Mouse (Mus musculus): ENCODE data around the gene Cnbd2. TPM values are rescaled to one million over a fixed set of nuclear protein-coding genes. Genes with fewer than 3 reads are reported as not detected.
A peak's percentile ranks its signal among the peaks of the same experiment; 100 is the strongest.

Cnbd2 gene
- polyA plus RNA-seq, 1 experiment from 2014 or later: 3.8 TPM

DNA sequence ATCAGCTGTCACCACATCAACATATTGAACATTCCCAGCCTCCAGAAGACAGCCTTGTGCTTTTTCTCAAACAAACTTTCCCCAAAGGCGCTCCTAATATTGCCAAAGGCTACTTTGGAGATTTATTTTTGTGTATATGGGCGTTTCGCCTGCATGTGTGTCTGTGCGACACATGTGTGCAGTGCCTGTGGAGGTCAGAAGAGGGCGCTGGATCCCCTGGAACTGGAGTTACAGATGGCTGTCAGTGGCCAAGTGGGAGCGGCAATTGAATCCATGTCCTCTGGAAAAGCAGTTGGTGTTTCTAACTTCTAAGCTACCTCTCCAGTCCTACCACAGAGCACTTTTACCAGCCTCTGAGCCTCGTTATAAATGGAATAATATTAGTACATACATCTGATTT, 39.1 kb downstream of the Cnbd2 start:
- H3K36me3 ChIP-seq (ENCODE audit: control insufficient read depth, insufficient read depth, low read length): no peaks in the 10 kb centered on the region
- WGBS: 81% methylated on average over 7 of the region's 7 CpGs
- no peak for ATAC-seq (ENCODE audit: low read depth)
- H3K27ac ChIP-seq (ENCODE audit: low read length): no peak overlapping the region
- H3K4me3 ChIP-seq (ENCODE audit: low read length): no peak overlapping the region
- no peak overlapping the region for H3K4me2 ChIP-seq (ENCODE audit: low read depth, low read length)
- no peaks in the 10 kb centered on the region for H3K27me3 ChIP-seq (ENCODE audit: control insufficient read depth, insufficient read depth, low read depth, low read length)
- no peaks in the 10 kb centered on the region; the same call in 1 of the 2 replicates for H3K4me1 ChIP-seq (replicated peaks; ENCODE audit: control insufficient read depth, insufficient read depth, low read length)
- H3K9ac ChIP-seq (ENCODE audit: low read length): no peak overlapping the region
- peaks cover 3% of the 10 kb centered on the region; the same call in 1 of the 2 replicates for H3K9me3 ChIP-seq (ENCODE audit: control insufficient read depth, low read length)

- Histone ChIP-seq H3K9ac (ENCODE audit: low read length) (no peak overlapping the region), H3K36me3 (ENCODE audit: control insufficient read depth, insufficient read depth, low read length) (no peaks in the 10 kb centered on the region), H3K4me1 (replicated peaks; ENCODE audit: control insufficient read depth, insufficient read depth, low read length) (no peaks in the 10 kb centered on the region; the same call in 1 of the 2 replicates), H3K9me3 (ENCODE audit: control insufficient read depth, low read length) (peaks cover 3% of the 10 kb centered on the region; the same call in 1 of the 2 replicates), H3K27ac (ENCODE audit: low read length) (no peak overlapping the region), H3K4me3 (ENCODE audit: low read length) (no peak overlapping the region), H3K27me3 (ENCODE audit: control insufficient read depth, insufficient read depth, low read depth, low read length) (no peaks in the 10 kb centered on the region), H3K4me2 (ENCODE audit: low read depth, low read length) (no peak overlapping the region)
- WGBS: 70% methylated on average over 8 of the region's 8 CpGs
- no peak for ATAC-seq (ENCODE audit: low read depth)
Observed at GRCm38 (mm10) chr2:156352413-156353165, 40.5 kb downstream of the Cnbd2 start.

DNA sequence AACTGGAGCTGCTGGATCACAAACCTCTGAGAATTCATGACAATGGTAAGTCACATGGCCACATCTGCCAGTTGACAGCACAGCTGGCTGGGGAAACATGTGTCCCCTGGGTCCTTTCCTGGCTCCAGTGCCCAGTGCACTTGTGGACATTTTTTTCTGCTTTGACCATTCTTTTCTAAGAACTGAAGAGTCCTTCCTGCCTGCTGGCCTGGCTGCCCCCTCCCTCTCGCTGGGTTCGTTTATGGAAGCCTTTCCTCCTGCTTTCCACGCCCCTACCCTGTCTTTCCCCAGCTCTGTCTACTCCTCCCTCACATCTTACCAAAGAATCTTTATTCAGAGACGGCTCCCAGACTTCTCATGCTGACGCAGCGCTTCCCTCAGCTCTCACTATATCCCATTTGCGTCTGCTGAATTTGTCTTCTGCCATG, 41.2 kb downstream of the Cnbd2 start:
- Histone ChIP-seq H3K27me3 (ENCODE audit: control insufficient read depth, insufficient read depth, low read depth, low read length) (no peaks in the 10 kb centered on the region), H3K4me2 (ENCODE audit: low read depth, low read length) (no peak overlapping the region), H3K4me1 (replicated peaks; ENCODE audit: control insufficient read depth, insufficient read depth, low read length) (no peaks in the 10 kb centered on the region; the same call in 1 of the 2 replicates), H3K27ac (ENCODE audit: low read length) (0 out of 2 replicates have a peak overlapping the region, but pooled peaks have one; percentile 6), H3K9ac (ENCODE audit: low read length) (no peak overlapping the region), H3K9me3 (ENCODE audit: control insufficient read depth, low read length) (peaks cover 3% of the 10 kb centered on the region; the same call in 1 of the 2 replicates), H3K36me3 (ENCODE audit: control insufficient read depth, insufficient read depth, low read length) (no peaks in the 10 kb centered on the region), H3K4me3 (ENCODE audit: low read length) (no peak overlapping the region)
- 24% methylated on average over 7 of the region's 7 CpGs for WGBS
- peak; percentile 74 for ATAC-seq (ENCODE audit: low read depth)

GRCm38 (mm10) chr2:156356031-156356430, 43.9 kb downstream of the Cnbd2 start:
- no peak overlapping the region for H3K9ac ChIP-seq (ENCODE audit: low read length)
- ATAC-seq (ENCODE audit: low read depth): no peak
- 63% methylated on average over 7 of the region's 7 CpGs for WGBS

GRCm38 (mm10) chr2:156368465-156368864, 56.4 kb downstream of the Cnbd2 start:
- Histone ChIP-seq H3K36me3 (ENCODE audit: control insufficient read depth, insufficient read depth, low read length) (no peaks in the 10 kb centered on the region), H3K4me2 (ENCODE audit: low read depth, low read length) (no peak overlapping the region), H3K27ac (ENCODE audit: low read length) (no peak overlapping the region), H3K9ac (ENCODE audit: low read length) (no peak overlapping the region), H3K9me3 (ENCODE audit: control insufficient read depth, low read length) (no peaks in the 10 kb centered on the region), H3K4me3 (ENCODE audit: low read length) (no peak overlapping the region), H3K27me3 (ENCODE audit: control insufficient read depth, insufficient read depth, low read depth, low read length) (no peaks in the 10 kb centered on the region), H3K4me1 (replicated peaks; ENCODE audit: control insufficient read depth, insufficient read depth, low read length) (no peaks in the 10 kb centered on the region)
- no peak for ATAC-seq (ENCODE audit: low read depth)
- whole genome bisulfite sequencing: 52% methylated on average over 3 of the region's 3 CpGs

More at GRCm38 (mm10) chr2:156356031-156356430, 43.9 kb downstream of the Cnbd2 start:
- Histone ChIP-seq H3K4me1 (replicated peaks; ENCODE audit: control insufficient read depth, insufficient read depth, low read length) (no peaks in the 10 kb centered on the region; the same call in 1 of the 2 replicates), H3K36me3 (ENCODE audit: control insufficient read depth, insufficient read depth, low read length) (no peaks in the 10 kb centered on the region), H3K27ac (ENCODE audit: low read length) (no peak overlapping the region), H3K9me3 (ENCODE audit: control insufficient read depth, low read length) (peaks cover 3% of the 10 kb centered on the region; the same call in 1 of the 2 replicates), H3K27me3 (ENCODE audit: control insufficient read depth, insufficient read depth, low read depth, low read length) (no peaks in the 10 kb centered on the region), H3K4me2 (ENCODE audit: low read depth, low read length) (no peak overlapping the region), H3K4me3 (ENCODE audit: low read length) (no peak overlapping the region)

DNA sequence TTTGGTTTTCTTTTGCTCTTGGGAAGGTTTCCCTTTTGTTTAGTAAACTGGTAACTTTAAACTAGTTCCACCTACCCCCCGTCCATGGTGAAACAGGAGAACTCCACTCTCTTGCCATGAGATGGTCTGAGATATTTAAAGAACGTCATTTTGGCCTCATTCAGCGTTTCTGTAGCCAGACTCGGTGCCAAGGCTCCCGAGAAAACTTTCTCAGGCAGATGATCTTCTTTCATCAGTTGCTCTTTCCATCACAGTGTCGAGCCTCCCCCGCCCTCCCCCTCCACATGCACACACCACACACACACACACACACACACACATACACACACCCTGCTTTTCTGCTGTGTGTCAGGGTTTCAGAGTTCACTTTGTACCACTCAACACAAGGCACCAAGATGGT, 58.8 kb downstream of the Cnbd2 start:
- Histone ChIP-seq H3K4me2 (ENCODE audit: low read depth, low read length) (no peak overlapping the region), H3K4me3 (ENCODE audit: low read length) (no peak overlapping the region), H3K27me3 (ENCODE audit: control insufficient read depth, insufficient read depth, low read depth, low read length) (no peaks in the 10 kb centered on the region), H3K36me3 (ENCODE audit: control insufficient read depth, insufficient read depth, low read length) (no peaks in the 10 kb centered on the region), H3K9ac (ENCODE audit: low read length) (no peak overlapping the region), H3K4me1 (replicated peaks; ENCODE audit: control insufficient read depth, insufficient read depth, low read length) (no peaks in the 10 kb centered on the region), H3K9me3 (ENCODE audit: control insufficient read depth, low read length) (no peaks in the 10 kb centered on the region), H3K27ac (ENCODE audit: low read length) (no peak overlapping the region)
- WGBS: 64% methylated on average over 7 of the region's 7 CpGs
- ATAC-seq (ENCODE audit: low read depth): no peak

DNA sequence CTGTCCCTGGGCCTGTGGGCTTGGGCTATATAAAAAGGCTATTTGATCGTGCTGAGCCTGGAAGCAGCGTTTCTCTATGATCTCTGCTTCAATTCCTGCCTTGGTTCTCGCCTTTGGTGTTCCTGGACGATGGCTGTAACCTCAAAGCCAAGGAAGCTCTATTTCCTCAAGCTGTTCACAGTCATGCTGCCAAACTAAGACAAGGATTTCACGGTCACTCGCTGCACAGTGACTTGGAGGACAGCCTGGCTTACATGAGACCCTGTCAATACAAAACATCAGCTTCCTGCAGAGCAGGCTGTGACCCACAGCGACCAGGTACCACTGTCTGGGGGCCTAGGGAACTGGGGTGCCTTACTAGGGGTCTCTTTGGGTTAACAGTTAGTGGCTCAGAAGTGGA, 64.9 kb downstream of the Cnbd2 start:
- no peak overlapping the region for H3K27ac ChIP-seq (ENCODE audit: low read length)
- H3K9ac ChIP-seq (ENCODE audit: low read length): no peak overlapping the region
- no peaks in the 10 kb centered on the region for H3K4me1 ChIP-seq (replicated peaks; ENCODE audit: control insufficient read depth, insufficient read depth, low read length)
- WGBS: 74% methylated on average over 7 of the region's 7 CpGs
- no peak overlapping the region for H3K4me3 ChIP-seq (ENCODE audit: low read length)
- no peak overlapping the region for H3K4me2 ChIP-seq (ENCODE audit: low read depth, low read length)
- H3K27me3 ChIP-seq (ENCODE audit: control insufficient read depth, insufficient read depth, low read depth, low read length): no peaks in the 10 kb centered on the region
- no peaks in the 10 kb centered on the region for H3K9me3 ChIP-seq (ENCODE audit: control insufficient read depth, low read length)
- no peaks in the 10 kb centered on the region for H3K36me3 ChIP-seq (ENCODE audit: control insufficient read depth, insufficient read depth, low read length)
- no peak for ATAC-seq (ENCODE audit: low read depth)

GRCm38 (mm10) chr2:156379929-156380328, 67.8 kb downstream of the Cnbd2 start:
- ATAC-seq (ENCODE audit: low read depth): no peak
- no peak overlapping the region for H3K9ac ChIP-seq (ENCODE audit: low read length)
- H3K9me3 ChIP-seq (ENCODE audit: control insufficient read depth, low read length): no peaks in the 10 kb centered on the region
- no peaks in the 10 kb centered on the region for H3K4me1 ChIP-seq (replicated peaks; ENCODE audit: control insufficient read depth, insufficient read depth, low read length)
- H3K4me3 ChIP-seq (ENCODE audit: low read length): no peak overlapping the region
- H3K27me3 ChIP-seq (ENCODE audit: control insufficient read depth, insufficient read depth, low read depth, low read length): no peaks in the 10 kb centered on the region
- 81% methylated on average over 10 of the region's 10 CpGs for WGBS
- H3K4me2 ChIP-seq (ENCODE audit: low read depth, low read length): no peak overlapping the region
- H3K27ac ChIP-seq (ENCODE audit: low read length): no peak overlapping the region
- no peaks in the 10 kb centered on the region for H3K36me3 ChIP-seq (ENCODE audit: control insufficient read depth, insufficient read depth, low read length)

- WGBS: 66% methylated on average over 4 of the region's 4 CpGs
- H3K4me2 ChIP-seq (ENCODE audit: low read depth, low read length): no peak overlapping the region
- ATAC-seq (ENCODE audit: low read depth): no peak
- no peak overlapping the region for H3K4me3 ChIP-seq (ENCODE audit: low read length)
- no peaks in the 10 kb centered on the region for H3K4me1 ChIP-seq (replicated peaks; ENCODE audit: control insufficient read depth, insufficient read depth, low read length)
- H3K36me3 ChIP-seq (ENCODE audit: control insufficient read depth, insufficient read depth, low read length): no peaks in the 10 kb centered on the region
- H3K9me3 ChIP-seq (ENCODE audit: control insufficient read depth, low read length): no peaks in the 10 kb centered on the region
- H3K27me3 ChIP-seq (ENCODE audit: control insufficient read depth, insufficient read depth, low read depth, low read length): no peaks in the 10 kb centered on the region
- H3K27ac ChIP-seq (ENCODE audit: low read length): no peak overlapping the region
- H3K9ac ChIP-seq (ENCODE audit: low read length): no peak overlapping the region
Observed at GRCm38 (mm10) chr2:156381350-156381749, 69.3 kb downstream of the Cnbd2 start.

Data from lung, embryonic 16.5 days (tissue).